Mouse (Mus musculus) lung, adult 2 months (tissue): ENCODE measurements around the gene Fam149b. TPM values are rescaled to one million over a fixed set of nuclear protein-coding genes. Genes with fewer than 3 reads are reported as not detected.

Experiments used
- DNase-seq: peaks from one replicate; pipeline ENCODE4 v3.0.0; 2022
- H3K4me1 ChIP-seq: fragments of 200-500 bp; 2 replicates; pipeline ENCODE4 v1.6.1; 2011; ENCODE audit warnings: low read length; ENCODE audit not compliant: control insufficient read depth, insufficient read depth
- H3K4me3 ChIP-seq: fragments of 200-500 bp; replicated peaks from 2 replicates; pipeline ENCODE3; 2011; ENCODE audit warnings: low read depth, mild to moderate bottlenecking, control low read depth, low read length; ENCODE audit errors: extremely low read depth
- CTCF ChIP-seq: fragments of 200-500 bp; IDR thresholded peaks from 2 replicates; pipeline ENCODE4 v1.5.1; 2011; ENCODE audit warnings: mild to moderate bottlenecking, low read length, control low read depth; ENCODE audit not compliant: insufficient read depth
- POLR2A ChIP-seq: fragments of 200-500 bp; IDR thresholded peaks from 2 replicates; pipeline ENCODE4 v1.6.1; 2011; ENCODE audit warnings: low read depth, mild to moderate bottlenecking, control low read depth, low read length, borderline replicate concordance; ENCODE audit errors: extremely low read depth
- WGBS: fragments of 180-500 bp; shearing (Covaris S2); methylation state at CpG from one replicate; pipeline ENCODE4 v1.1.7; 2018; 5-methylcytosine and 5-hydroxymethylcytosine counted together
- polyA plus RNA-seq: library from polyadenylated mRNA; depleted of rRNA; stranded (reverse); fragments of >200 nt; gene quantifications from 2 replicates; pipeline ENCODE4 v1.2.3, GENCODE M21; 2012; rRNA removed

The Fam149b gene
- polyA plus RNA-seq, 1 experiment, result 24.6 TPM

DNA sequence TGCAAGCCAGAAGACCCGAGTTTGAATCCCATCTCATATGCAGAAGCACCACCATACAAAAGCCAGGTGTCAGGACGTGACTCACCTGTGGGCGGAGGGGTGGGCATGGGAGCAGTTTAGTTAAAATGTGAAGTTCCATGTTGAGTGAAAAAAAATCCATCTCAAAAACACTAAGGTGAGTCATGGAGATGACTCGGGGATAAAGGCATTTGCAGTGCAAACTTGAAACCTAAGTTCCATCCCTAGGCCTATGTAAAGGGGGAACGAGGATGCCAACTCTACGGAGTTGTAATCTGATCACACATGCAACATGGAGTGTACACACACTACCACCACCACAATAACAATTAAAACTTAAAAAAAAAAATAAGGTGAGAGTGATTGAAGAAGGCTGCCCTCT is 75.1 kb downstream of the Fam149b start:
- no peak for TF ChIP-seq POLR2A
- TF ChIP-seq CTCF, result no peak
- WGBS, result 88% methylated on average over 6 of the region's 6 CpGs
- H3K4me3 ChIP-seq, result no peak overlapping the region
- H3K4me1 ChIP-seq, result no peaks in the 10 kb centered on the region
- DNase-seq, result no peak

DNA sequence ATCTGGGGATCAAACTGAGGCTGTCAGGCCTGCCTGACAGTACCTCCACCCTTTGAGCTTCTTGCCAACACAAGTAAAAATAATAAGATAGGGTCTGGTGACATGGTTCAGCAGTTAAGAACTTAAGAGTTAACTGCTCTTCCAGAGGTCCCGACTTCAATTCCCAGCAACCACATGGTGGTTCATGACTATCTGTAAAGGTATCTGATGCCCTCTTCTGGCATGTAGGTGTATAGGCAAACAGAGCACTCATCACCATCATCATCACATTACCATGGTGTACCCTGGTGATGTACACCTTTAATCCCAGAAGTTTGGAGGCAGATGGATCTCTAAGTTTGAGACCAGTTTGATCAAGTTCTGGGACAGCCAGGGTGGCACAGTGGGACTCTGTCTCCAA is 80.6 kb downstream of the Fam149b start:
- Histone ChIP-seq H3K4me3 (no peak overlapping the region), H3K4me1 (no peaks in the 10 kb centered on the region)
- 25% methylated on average over 1 of the region's 1 CpGs for WGBS
- DNase-seq, result no peak
- no peak for TF ChIP-seq POLR2A
- no peak for TF ChIP-seq CTCF

DNA sequence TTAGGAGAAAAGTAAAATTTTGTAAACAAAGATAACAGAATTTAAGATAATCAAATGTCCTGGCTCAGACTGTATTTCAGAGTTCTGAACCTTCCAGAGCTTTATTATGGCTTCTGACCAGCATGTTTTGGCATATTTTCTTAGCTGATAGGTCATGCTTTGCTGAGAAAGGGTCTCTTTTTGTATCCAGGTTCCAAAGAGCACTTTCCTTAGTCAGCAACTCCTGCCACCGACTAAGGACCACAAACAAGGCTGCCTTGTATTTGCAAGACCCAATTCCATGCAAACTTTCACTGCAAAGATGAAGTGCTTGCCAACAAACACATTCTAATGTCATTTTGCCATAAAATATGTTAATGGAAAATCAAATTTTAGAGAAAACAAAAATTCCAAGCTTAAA is 81.9 kb downstream of the Fam149b start:
- no peak for DNase-seq
- 29% methylated on average over 1 of the region's 1 CpGs for WGBS
- no peak for TF ChIP-seq CTCF
- TF ChIP-seq POLR2A, result no peak
- H3K4me3 ChIP-seq, result no peak overlapping the region
- no peaks in the 10 kb centered on the region for H3K4me1 ChIP-seq

DNA sequence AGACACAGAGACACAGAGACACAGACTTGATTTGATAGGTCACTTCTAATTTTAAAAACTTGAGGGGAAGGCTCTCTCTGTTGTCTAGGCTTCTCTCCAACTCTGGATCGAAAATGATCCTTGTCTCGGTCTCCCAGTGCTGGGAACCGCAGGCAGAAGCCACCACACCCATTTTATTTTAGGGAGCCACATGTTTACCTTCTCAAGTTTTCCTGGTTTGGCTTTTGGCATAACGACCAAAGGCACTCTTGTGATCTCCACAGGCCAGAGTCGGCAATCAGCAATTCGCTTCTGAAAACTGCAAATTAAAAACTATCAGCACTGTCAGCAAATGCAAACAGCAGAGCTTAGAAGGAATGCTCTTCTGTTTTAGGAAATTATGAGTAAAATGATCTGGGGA is 83.8 kb downstream of the Fam149b start:
- DNase-seq, result no peak
- Histone ChIP-seq H3K4me3 (no peak overlapping the region), H3K4me1 (no peaks in the 10 kb centered on the region)
- TF ChIP-seq POLR2A (no peak), CTCF (no peak)
- WGBS, result 40% methylated on average over 6 of the region's 6 CpGs

DNA sequence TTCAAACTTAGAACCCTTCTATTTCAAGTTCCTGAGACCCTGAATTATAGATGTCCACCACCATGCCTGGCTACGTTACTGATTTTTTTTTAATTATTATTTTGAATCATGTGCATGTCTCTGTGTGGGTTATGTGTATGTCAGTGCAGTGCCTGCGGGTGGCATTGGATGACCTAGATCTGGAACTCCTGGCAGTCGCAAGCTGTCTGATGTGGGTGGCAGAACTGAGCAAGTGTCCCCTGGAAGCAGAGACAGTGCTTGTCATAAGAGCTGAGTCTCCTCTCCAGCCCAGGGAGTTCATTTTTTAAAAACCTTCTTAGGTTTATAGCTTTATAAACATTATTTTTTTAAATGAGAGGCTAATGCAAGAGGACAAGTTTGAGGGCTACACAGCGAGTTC is 84.5 kb downstream of the Fam149b start:
- TF ChIP-seq CTCF (no peak), POLR2A (no peak)
- no peaks in the 10 kb centered on the region for H3K4me1 ChIP-seq
- no peak for DNase-seq
- H3K4me3 ChIP-seq, result no peak overlapping the region
- 76% methylated on average over 4 of the region's 4 CpGs for WGBS

Other genes starting within 250 kb of the Fam149b start
- 9.9 and 11.9 TPM in 2 replicates for gene Saysd1, start 209.6 kb upstream of the Fam149b start, polyA plus RNA-seq
- gene Kcnk5, start 166.4 kb upstream of the Fam149b start, polyA plus RNA-seq, result 4.3 and 5.7 TPM in 2 replicates
- 0.12 TPM in 1 of 2 replicates, not detected in the other for gene Kcnk16, start 79.0 kb upstream of the Fam149b start, polyA plus RNA-seq
- gene Nudt13, start 53.5 kb upstream of the Fam149b start, polyA plus RNA-seq, result 15.1 and 20.8 TPM in 2 replicates
- 10.8 and 14.4 TPM in 2 replicates for gene Ecd, start within 50 bp of the Fam149b start, polyA plus RNA-seq
- gene Dnajc9, start 40.7 kb downstream of the Fam149b start, polyA plus RNA-seq, result 17.5 and 24.6 TPM in 2 replicates
- gene Mrps16, start 45.5 kb downstream of the Fam149b start, polyA plus RNA-seq, result 29.9 and 32.3 TPM in 2 replicates
- 1.4 and 1.7 TPM in 2 replicates for gene Cfap70, start 104.1 kb downstream of the Fam149b start, polyA plus RNA-seq
- 83.1 and 88.9 TPM in 2 replicates for gene Anxa7, start 132.0 kb downstream of the Fam149b start, polyA plus RNA-seq
- gene Mss51, start 148.7 kb downstream of the Fam149b start, polyA plus RNA-seq, result 0.42 and 2.6 TPM in 2 replicates
- 6.5 and 14.2 TPM in 2 replicates for gene Ppp3cb, start 198.4 kb downstream of the Fam149b start, polyA plus RNA-seq